Mouse (Mus musculus): Measurements from ENCODE around the gene Cpxm2. TPM values are rescaled to one million over a fixed set of nuclear protein-coding genes. Genes with fewer than 3 reads are reported as not detected.

Cpxm2 gene
- 0.08 and 0.13 TPM in 2 replicates for polyA plus RNA-seq (2015; fragmentation: Nextera tagmentation; extraction: Ambion mirVana)

DNA sequence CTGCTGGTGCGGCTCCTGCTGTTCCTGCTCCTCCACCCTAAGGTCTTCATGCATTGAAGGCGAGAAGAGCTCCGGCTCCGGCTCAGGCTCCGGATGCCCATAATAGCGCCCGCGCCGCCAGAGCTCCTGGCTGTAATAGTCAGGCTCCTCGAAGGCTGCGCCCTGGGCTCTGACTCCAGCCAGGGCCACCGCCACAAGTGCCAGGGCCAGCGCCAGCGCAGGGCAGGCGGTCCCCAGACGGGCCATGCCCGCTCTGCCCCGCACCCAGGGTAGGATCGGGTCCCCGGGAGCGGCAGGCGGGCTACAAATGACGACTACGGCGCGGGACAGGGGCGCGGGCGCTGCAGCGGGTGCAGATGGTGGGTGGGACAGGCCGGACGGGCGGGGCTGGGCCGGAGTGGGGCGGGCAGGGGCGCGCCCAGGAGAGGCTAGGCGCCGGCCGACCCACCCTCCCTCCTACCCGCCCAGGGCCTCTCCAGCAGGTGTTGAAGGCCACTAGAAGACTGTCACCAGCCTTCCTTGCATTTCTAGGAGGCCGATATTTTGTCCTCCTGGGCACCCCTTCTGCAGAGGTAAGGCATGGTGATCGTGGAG is at the start of gene Cpxm2:
Cpxm2 (minus strand) TSS at position 372 of the 594 bp plus-strand sequence.
- Histone ChIP-seq H3K4me2 (ENCODE audit: low read depth, low read length) (no peak within 1 kb of the TSS), H3K9me3 (replicated peaks; ENCODE audit: control insufficient read depth, low read length) (no peaks in the 10 kb centered on the region), H3K4me1 (ENCODE audit: control insufficient read depth, low read depth, low read length) (no peaks in the 10 kb centered on the region), H3K4me3 (ENCODE audit: low read depth, low read length) (no peak within 1 kb of the TSS), H3K36me3 (ENCODE audit: control insufficient read depth, insufficient read depth) (no peaks in the 10 kb centered on the region), H3K9ac (ENCODE audit: low read depth, low read length) (no peak within 1 kb of the TSS), H3K27me3 (ENCODE audit: control insufficient read depth, insufficient read depth, low read depth, low read length) (peaks cover 18% of the 10 kb centered on the region), H3K27ac (ENCODE audit: low read length) (no peak within 1 kb of the TSS)
- ATAC-seq (ENCODE audit: low read depth): no peak
- WGBS (ENCODE audit: insufficient replicate concordance): 4% methylated on average over 40 of the region's 43 CpGs

- Histone ChIP-seq H3K4me1 (ENCODE audit: control insufficient read depth, low read depth, low read length) (no peaks in the 10 kb centered on the region), H3K27ac (ENCODE audit: low read length) (no peak overlapping the region), H3K4me2 (ENCODE audit: low read depth, low read length) (no peak overlapping the region), H3K9me3 (replicated peaks; ENCODE audit: control insufficient read depth, low read length) (no peaks in the 10 kb centered on the region), H3K9ac (ENCODE audit: low read depth, low read length) (no peak overlapping the region), H3K36me3 (ENCODE audit: control insufficient read depth, insufficient read depth) (no peaks in the 10 kb centered on the region), H3K27me3 (ENCODE audit: control insufficient read depth, insufficient read depth, low read depth, low read length) (no peaks in the 10 kb centered on the region), H3K4me3 (ENCODE audit: low read depth, low read length) (no peak overlapping the region)
- WGBS (ENCODE audit: insufficient replicate concordance): 3% methylated on average over 1 of the region's 1 CpGs
- no peak for ATAC-seq (ENCODE audit: low read depth)
Measured at GRCm38 (mm10) chr7:132204073-132204612, 49.6 kb upstream of the Cpxm2 start.

- H3K9ac ChIP-seq (ENCODE audit: low read depth, low read length): no peak overlapping the region
- WGBS (ENCODE audit: insufficient replicate concordance): 50% methylated on average over 6 of the region's 6 CpGs
Measured at GRCm38 (mm10) chr7:132199686-132200085, 45.1 kb upstream of the Cpxm2 start.

DNA sequence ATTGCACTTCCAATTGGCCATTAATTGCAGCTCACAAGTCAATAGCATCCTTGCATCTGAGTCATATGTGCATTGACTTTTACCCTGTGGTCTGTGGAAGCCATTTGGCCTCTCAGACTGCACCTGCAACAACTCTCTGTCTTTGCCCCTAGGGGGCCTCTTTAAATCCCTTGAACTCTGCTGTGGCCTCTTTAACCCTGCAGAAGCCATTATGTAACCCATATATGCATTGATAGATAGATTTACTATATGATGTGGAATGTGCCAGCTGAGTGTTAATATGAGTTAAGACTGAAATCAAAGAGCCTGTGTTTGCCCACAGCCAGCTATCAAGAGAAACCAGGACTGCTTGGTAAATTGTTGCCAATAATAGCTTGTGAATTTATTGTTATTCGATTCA is 44.3 kb upstream of the Cpxm2 start:
- H3K27ac ChIP-seq (ENCODE audit: low read length): no peak overlapping the region
- H3K4me3 ChIP-seq (ENCODE audit: low read depth, low read length): no peak overlapping the region
- H3K36me3 ChIP-seq (ENCODE audit: control insufficient read depth, insufficient read depth): no peaks in the 10 kb centered on the region
- H3K4me1 ChIP-seq (ENCODE audit: control insufficient read depth, low read depth, low read length): no peaks in the 10 kb centered on the region
- 83% methylated on average over 1 of the region's 1 CpGs for WGBS (ENCODE audit: insufficient replicate concordance)
- H3K27me3 ChIP-seq (ENCODE audit: control insufficient read depth, insufficient read depth, low read depth, low read length): no peaks in the 10 kb centered on the region
- no peak overlapping the region for H3K9ac ChIP-seq (ENCODE audit: low read depth, low read length)
- H3K4me2 ChIP-seq (ENCODE audit: low read depth, low read length): no peak overlapping the region
- H3K9me3 ChIP-seq (replicated peaks; ENCODE audit: control insufficient read depth, low read length): no peaks in the 10 kb centered on the region
- no peak for ATAC-seq (ENCODE audit: low read depth)

More at GRCm38 (mm10) chr7:132199686-132200085, 45.1 kb upstream of the Cpxm2 start:
- Histone ChIP-seq H3K27me3 (ENCODE audit: control insufficient read depth, insufficient read depth, low read depth, low read length) (no peaks in the 10 kb centered on the region), H3K27ac (ENCODE audit: low read length) (no peak overlapping the region), H3K4me3 (ENCODE audit: low read depth, low read length) (no peak overlapping the region), H3K9me3 (replicated peaks; ENCODE audit: control insufficient read depth, low read length) (no peaks in the 10 kb centered on the region), H3K4me2 (ENCODE audit: low read depth, low read length) (no peak overlapping the region), H3K36me3 (ENCODE audit: control insufficient read depth, insufficient read depth) (no peaks in the 10 kb centered on the region), H3K4me1 (ENCODE audit: control insufficient read depth, low read depth, low read length) (no peaks in the 10 kb centered on the region)
- ATAC-seq (ENCODE audit: low read depth): no peak

DNA sequence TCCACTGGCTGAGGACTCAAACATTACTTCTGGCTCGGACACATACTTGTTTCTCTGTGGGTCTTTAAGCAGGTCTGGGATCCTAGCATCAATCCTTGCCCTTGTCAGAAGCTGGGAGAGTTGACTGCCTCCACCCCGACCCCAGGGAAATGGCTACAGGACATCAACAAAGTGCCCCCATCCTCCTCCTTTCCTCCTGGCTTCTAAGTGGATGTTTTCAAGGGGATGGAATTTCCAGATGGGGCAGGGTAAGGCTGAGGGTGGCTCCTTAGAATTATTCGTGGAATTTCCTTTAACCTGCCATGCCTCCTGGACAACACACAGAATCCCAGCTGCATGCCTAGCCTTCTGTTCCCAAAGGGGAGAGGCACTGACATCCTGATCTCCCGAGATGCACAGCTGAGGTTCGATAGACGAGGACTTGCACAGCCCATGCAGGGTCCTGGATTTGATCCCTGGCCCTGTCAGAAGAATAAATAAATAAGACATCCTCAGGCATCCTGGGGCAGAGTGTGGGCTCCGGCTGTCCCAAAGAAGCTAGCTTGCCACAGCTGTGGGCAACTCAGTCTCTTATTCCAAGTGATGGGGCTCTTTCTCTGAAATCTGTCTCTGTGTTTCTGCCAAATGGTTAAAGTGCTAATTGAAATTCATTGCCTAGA is 43.4 kb upstream of the Cpxm2 start:
- H3K4me1 ChIP-seq (ENCODE audit: control insufficient read depth, low read depth, low read length): no peaks in the 10 kb centered on the region
- ATAC-seq (ENCODE audit: low read depth): no peak
- H3K4me3 ChIP-seq (ENCODE audit: low read depth, low read length): no peak overlapping the region
- H3K27me3 ChIP-seq (ENCODE audit: control insufficient read depth, insufficient read depth, low read depth, low read length): no peaks in the 10 kb centered on the region
- H3K27ac ChIP-seq (ENCODE audit: low read length): no peak overlapping the region
- H3K36me3 ChIP-seq (ENCODE audit: control insufficient read depth, insufficient read depth): no peaks in the 10 kb centered on the region
- H3K9me3 ChIP-seq (replicated peaks; ENCODE audit: control insufficient read depth, low read length): no peaks in the 10 kb centered on the region
- H3K9ac ChIP-seq (ENCODE audit: low read depth, low read length): no peak overlapping the region
- no peak overlapping the region for H3K4me2 ChIP-seq (ENCODE audit: low read depth, low read length)
- WGBS (ENCODE audit: insufficient replicate concordance): 28% methylated on average over 7 of the region's 7 CpGs

DNA sequence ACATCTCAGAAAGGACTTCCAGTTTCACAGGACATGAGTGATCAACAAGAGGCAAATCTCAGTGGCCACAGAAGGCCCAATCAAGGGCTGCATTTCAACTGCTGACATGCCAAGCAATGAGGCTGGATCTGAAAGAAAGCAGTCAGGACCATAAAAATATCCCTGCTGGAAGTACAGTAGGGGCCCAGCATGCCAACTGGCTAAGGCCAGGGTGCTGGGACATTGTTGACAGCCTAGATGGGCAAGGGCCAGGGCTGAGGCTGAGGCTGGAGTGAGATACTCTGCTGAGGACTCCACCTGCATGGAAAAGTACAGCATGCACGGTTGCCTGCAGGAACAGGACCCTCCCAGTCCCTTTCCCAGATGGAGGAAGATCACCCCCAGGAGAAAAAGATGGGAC is 42.0 kb upstream of the Cpxm2 start:
- 47% methylated on average over 1 of the region's 1 CpGs for WGBS (ENCODE audit: insufficient replicate concordance)

DNA sequence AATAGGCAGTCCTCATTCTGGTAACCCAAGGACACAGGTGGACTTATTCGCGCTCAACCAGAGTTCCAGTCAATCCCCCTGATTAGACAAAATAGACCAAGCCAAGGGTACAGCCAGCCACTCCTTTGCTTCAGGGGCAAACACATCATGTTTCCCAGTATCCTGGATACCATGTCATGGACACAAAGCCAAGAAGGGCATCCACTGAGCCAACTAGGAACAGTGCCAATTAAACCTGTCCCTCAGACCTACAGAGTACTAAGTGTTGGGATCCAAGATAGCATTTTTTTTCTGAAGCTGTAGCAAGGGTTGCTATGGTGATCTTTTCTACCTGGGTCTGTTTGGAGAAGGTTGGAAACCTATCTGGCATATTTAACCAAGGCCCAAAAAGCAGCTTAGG is 39.1 kb upstream of the Cpxm2 start:
- Histone ChIP-seq H3K4me1 (ENCODE audit: control insufficient read depth, low read depth, low read length) (no peaks in the 10 kb centered on the region), H3K36me3 (ENCODE audit: control insufficient read depth, insufficient read depth) (no peaks in the 10 kb centered on the region), H3K9ac (ENCODE audit: low read depth, low read length) (no peak overlapping the region), H3K4me3 (ENCODE audit: low read depth, low read length) (no peak overlapping the region), H3K27ac (ENCODE audit: low read length) (no peak overlapping the region), H3K9me3 (replicated peaks; ENCODE audit: control insufficient read depth, low read length) (no peaks in the 10 kb centered on the region), H3K4me2 (ENCODE audit: low read depth, low read length) (no peak overlapping the region), H3K27me3 (ENCODE audit: control insufficient read depth, insufficient read depth, low read depth, low read length) (no peaks in the 10 kb centered on the region)
- no peak for ATAC-seq (ENCODE audit: low read depth)
- WGBS (ENCODE audit: insufficient replicate concordance): 73% methylated on average over 2 of the region's 2 CpGs

More for the DNA sequence above, 42.0 kb upstream of the Cpxm2 start:
- Histone ChIP-seq H3K27me3 (ENCODE audit: control insufficient read depth, insufficient read depth, low read depth, low read length) (no peaks in the 10 kb centered on the region), H3K9ac (ENCODE audit: low read depth, low read length) (no peak overlapping the region), H3K4me2 (ENCODE audit: low read depth, low read length) (no peak overlapping the region), H3K4me3 (ENCODE audit: low read depth, low read length) (no peak overlapping the region), H3K9me3 (replicated peaks; ENCODE audit: control insufficient read depth, low read length) (no peaks in the 10 kb centered on the region), H3K27ac (ENCODE audit: low read length) (no peak overlapping the region), H3K4me1 (ENCODE audit: control insufficient read depth, low read depth, low read length) (no peaks in the 10 kb centered on the region), H3K36me3 (ENCODE audit: control insufficient read depth, insufficient read depth) (no peaks in the 10 kb centered on the region)
- ATAC-seq (ENCODE audit: low read depth): no peak

DNA sequence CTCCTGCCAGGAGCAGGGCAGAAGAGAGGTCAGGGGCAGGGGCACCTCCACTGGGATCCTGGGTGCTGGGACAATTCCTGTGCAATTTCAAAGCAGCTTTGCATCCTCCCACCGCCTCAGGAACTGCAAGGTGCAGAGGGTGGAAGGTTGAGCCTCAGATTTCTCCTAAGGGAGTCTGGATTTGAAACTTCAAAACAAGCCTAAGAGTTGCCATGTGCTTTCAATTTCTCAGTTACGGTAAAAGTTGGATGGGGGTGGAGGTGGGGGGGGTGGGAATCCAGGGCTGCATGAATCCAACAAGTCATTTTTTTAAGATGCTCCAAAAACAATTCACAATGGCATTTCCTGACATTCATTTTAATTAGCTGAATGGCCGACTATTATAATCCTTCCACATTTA is 32.9 kb upstream of the Cpxm2 start:
- no peak for ATAC-seq (ENCODE audit: low read depth)
- Histone ChIP-seq H3K27ac (ENCODE audit: low read length) (no peak overlapping the region), H3K9ac (ENCODE audit: low read depth, low read length) (no peak overlapping the region), H3K4me3 (ENCODE audit: low read depth, low read length) (no peak overlapping the region), H3K27me3 (ENCODE audit: control insufficient read depth, insufficient read depth, low read depth, low read length) (no peaks in the 10 kb centered on the region), H3K4me2 (ENCODE audit: low read depth, low read length) (no peak overlapping the region), H3K36me3 (ENCODE audit: control insufficient read depth, insufficient read depth) (no peaks in the 10 kb centered on the region), H3K9me3 (replicated peaks; ENCODE audit: control insufficient read depth, low read length) (no peaks in the 10 kb centered on the region), H3K4me1 (ENCODE audit: control insufficient read depth, low read depth, low read length) (no peaks in the 10 kb centered on the region)
- 64% methylated on average over 3 of the region's 3 CpGs for WGBS (ENCODE audit: insufficient replicate concordance)

DNA sequence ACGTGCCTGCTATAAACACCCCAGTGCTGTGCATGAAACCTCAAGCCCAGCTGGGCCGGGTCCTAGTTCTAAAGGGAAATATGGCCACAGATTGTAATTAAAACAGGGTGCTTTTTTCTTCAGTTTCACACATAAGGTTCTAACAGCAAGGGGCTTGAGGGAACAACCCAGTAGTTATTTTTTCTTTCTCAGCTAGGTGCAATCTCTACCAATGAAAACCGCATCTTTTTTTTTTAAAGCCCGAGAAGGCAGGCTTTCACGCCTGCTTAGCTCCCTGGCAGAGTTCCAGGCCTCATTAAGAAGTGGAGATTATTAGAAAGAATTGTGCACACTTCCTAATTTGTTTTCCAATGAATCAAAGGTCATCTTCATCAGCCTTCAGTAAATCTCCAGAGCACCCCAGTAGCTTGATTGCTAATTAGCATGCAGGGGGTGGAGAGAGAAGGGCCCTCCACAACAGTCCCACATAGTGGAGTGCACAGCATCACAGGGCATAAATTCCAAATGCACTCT is 29.4 kb upstream of the Cpxm2 start:
- Histone ChIP-seq H3K9me3 (replicated peaks; ENCODE audit: control insufficient read depth, low read length) (no peaks in the 10 kb centered on the region), H3K27ac (ENCODE audit: low read length) (no peak overlapping the region), H3K4me1 (ENCODE audit: control insufficient read depth, low read depth, low read length) (no peaks in the 10 kb centered on the region), H3K4me2 (ENCODE audit: low read depth, low read length) (no peak overlapping the region), H3K36me3 (ENCODE audit: control insufficient read depth, insufficient read depth) (no peaks in the 10 kb centered on the region), H3K9ac (ENCODE audit: low read depth, low read length) (no peak overlapping the region), H3K27me3 (ENCODE audit: control insufficient read depth, insufficient read depth, low read depth, low read length) (no peaks in the 10 kb centered on the region), H3K4me3 (ENCODE audit: low read depth, low read length) (no peak overlapping the region)
- ATAC-seq (ENCODE audit: low read depth): no peak
- WGBS (ENCODE audit: insufficient replicate concordance): 59% methylated on average over 5 of the region's 5 CpGs

All from liver, embryonic 16.5 days (tissue).